Mouse (Mus musculus) splenic B cell, adult 2 months (primary cell): Measurements from ENCODE around the gene Atf6.

Source experiments
- DNase-seq: peaks from one replicate; pipeline ENCODE4 v3.0.0-alpha.2; 2011; ENCODE audit warnings: low read depth, low spot score
- H3K27me3 ChIP-seq: 2 replicates; pipeline ENCODE4 v1.6.1; 2012; ENCODE audit warnings: mild to moderate bottlenecking, low read length, moderate library complexity, mixed read lengths; ENCODE audit not compliant: control insufficient read depth, poor library complexity, insufficient read depth, severe bottlenecking
- H3K36me3 ChIP-seq: 2 replicates; pipeline ENCODE4 v1.6.1; 2012; ENCODE audit warnings: mild to moderate bottlenecking, low read length, moderate library complexity, mixed read lengths; ENCODE audit not compliant: control insufficient read depth, poor library complexity, insufficient read depth, severe bottlenecking

The Atf6 gene

DNA sequence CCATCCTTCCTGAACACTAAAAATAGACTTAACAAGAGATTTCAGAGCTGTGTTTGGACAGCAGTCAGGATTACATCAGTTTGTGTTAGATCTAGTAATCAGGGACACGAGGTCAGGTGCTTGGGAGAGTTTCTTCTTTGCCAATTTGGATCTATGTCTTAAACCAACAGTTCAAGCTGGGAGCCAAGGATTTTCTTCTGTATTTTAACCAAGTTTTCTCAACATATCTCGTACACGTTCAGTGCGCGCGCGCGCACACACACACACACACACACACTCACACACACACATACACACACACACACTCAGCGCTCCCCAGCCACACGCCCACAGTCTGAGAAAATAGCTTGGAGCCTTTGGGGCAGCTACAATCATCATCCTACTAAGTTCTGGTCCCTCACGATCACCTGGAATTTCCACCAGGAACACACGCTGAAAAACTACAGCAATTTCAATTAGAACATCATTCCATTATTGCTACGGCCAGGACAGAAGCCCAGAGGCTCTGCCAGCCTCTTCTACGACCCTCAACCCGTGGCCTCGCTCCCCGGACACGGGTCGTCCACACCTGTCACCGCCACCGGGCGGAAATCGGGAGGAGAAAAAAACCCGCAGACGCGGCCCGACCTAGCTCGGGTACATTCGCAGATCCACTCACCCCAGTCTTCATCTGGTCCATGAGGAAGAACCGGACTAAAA is 430 bp downstream of the Atf6 start:
- Histone ChIP-seq H3K27me3 (no peaks in the 10 kb centered on the region; the same call in 1 of the 2 replicates), H3K36me3 (no peaks in the 10 kb centered on the region)
- DNase-seq: peak; percentile 42

DNA sequence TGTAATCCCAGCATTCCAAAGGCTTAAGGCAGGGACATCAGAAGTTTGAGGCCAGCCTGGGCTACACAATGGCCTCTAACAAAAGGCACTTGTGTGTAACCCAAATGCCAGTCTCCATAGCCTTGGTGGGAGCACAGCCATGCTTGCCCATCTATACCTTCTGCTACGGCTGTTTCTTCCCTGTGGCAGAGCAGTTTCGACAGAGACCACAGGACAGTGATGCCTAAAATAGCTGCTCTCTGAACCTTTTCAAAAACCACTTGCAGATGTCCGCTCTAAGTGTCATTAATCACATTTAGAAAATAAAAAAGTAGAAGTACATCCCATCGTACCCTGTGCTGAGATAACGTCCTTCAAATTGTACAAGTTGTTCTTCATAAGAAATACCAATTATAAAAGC is 2.2 kb downstream of the Atf6 start:
- DNase-seq: peak; percentile 41
- Histone ChIP-seq H3K27me3 (no peaks in the 10 kb centered on the region; the same call in 1 of the 2 replicates), H3K36me3 (no peaks in the 10 kb centered on the region)

- no peaks in the 10 kb centered on the region; the same call in 1 of the 2 replicates for H3K27me3 ChIP-seq
- peak; percentile 67 for DNase-seq
- no peaks in the 10 kb centered on the region for H3K36me3 ChIP-seq
These were observed 2.8 kb downstream of the Atf6 start for GRCm38 (mm10) chr1:170864754-170865153.

GRCm38 (mm10) chr1:170864234-170864633 is 3.3 kb downstream of the Atf6 start:
- no peak for DNase-seq
- Histone ChIP-seq H3K36me3 (no peaks in the 10 kb centered on the region), H3K27me3 (no peaks in the 10 kb centered on the region; the same call in 1 of the 2 replicates)

GRCm38 (mm10) chr1:170863033-170863432 is 4.5 kb downstream of the Atf6 start:
- no peak for DNase-seq
- no peaks in the 10 kb centered on the region; the same call in 1 of the 2 replicates for H3K27me3 ChIP-seq
- no peaks in the 10 kb centered on the region for H3K36me3 ChIP-seq

DNA sequence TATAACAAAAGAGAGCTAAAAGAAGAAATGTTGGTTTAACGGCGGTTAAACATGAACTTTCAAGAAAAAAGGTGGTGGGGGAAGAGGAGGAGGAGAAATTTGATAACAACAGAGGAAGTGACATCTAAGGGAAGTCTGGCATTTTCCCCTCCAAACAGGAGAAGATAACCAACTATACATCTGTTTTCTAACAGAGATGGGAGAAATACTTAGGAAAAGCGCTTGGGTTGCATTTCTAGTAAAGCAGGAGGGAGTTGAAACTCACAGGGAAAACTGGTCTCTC is 5.2 kb downstream of the Atf6 start:
- no peaks in the 10 kb centered on the region for H3K36me3 ChIP-seq
- DNase-seq: no peak
- H3K27me3 ChIP-seq: no peaks in the 10 kb centered on the region; the same call in 1 of the 2 replicates

- H3K27me3 ChIP-seq: no peaks in the 10 kb centered on the region; the same call in 1 of the 2 replicates
- H3K36me3 ChIP-seq: no peaks in the 10 kb centered on the region
- DNase-seq: peak; percentile 39
These were observed 5.7 kb downstream of the Atf6 start for GRCm38 (mm10) chr1:170861671-170862434.

- no peaks in the 10 kb centered on the region for H3K36me3 ChIP-seq
- no peaks in the 10 kb centered on the region; the same call in 1 of the 2 replicates for H3K27me3 ChIP-seq
- DNase-seq: no peak
These were observed 8.7 kb downstream of the Atf6 start for GRCm38 (mm10) chr1:170858872-170859271.

GRCm38 (mm10) chr1:170857369-170857768 is 10.2 kb downstream of the Atf6 start:
- Histone ChIP-seq H3K27me3 (no peaks in the 10 kb centered on the region), H3K36me3 (0 out of 2 replicates have a peak, but pooled peaks cover under 1% of the 10 kb centered on the region)
- no peak for DNase-seq

DNA sequence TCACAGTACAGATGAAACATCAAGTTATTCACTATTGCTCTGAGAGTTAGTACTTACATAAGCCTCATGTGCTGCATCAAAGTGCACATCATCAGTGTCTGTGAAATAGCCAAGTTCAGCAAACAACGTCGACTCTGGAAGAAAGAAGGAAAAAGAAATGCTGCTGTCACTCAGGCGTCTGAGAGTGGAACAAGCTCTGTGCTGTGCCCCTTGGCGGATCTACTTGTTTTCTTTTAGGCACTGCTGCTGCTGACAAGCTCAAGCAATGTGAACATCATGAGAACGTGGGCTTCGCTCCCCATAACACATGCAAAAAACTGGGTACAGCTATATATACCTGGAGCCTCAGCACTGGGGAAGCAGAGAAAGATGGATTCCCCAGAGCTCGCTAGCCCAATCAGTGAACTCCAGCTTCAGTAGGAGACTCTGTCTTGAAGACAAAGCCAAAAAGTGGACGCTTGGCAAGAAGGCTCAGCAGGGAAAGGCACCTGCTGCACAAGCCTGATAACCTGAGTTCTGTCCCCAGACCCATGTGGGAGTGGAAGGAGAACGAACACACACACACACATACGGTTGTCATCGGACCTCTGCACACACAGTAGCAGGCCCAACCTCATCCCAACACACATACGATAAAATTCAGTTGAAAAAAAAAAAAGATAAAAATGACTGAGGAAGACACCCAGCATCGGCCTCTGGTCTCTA is 12.4 kb downstream of the Atf6 start:
- Histone ChIP-seq H3K27me3 (no peaks in the 10 kb centered on the region), H3K36me3 (peaks cover 5% of the 10 kb centered on the region)
- DNase-seq: no peak

DNA sequence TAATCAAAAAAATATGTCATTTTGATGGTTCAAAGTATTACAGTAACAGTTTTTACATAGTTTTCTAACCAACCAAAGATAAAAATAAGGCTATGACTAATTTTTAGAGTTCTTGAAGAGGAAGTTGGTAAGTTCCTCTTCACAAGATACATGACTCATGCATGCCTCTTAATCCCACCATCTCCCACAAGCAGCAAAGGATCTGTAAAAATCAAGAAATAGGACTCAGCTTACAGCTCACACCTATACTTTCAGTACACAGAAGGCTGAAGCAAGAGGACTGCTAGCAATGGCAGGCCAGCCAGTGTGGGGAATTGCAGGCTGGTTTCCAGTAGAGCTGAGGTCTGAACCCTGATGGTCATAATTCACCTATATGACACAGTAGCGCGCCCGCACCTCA is 14.0 kb downstream of the Atf6 start:
- peak; percentile 73 for DNase-seq
- no peaks in the 10 kb centered on the region for H3K27me3 ChIP-seq
- H3K36me3 ChIP-seq: peaks cover 5% of the 10 kb centered on the region

DNA sequence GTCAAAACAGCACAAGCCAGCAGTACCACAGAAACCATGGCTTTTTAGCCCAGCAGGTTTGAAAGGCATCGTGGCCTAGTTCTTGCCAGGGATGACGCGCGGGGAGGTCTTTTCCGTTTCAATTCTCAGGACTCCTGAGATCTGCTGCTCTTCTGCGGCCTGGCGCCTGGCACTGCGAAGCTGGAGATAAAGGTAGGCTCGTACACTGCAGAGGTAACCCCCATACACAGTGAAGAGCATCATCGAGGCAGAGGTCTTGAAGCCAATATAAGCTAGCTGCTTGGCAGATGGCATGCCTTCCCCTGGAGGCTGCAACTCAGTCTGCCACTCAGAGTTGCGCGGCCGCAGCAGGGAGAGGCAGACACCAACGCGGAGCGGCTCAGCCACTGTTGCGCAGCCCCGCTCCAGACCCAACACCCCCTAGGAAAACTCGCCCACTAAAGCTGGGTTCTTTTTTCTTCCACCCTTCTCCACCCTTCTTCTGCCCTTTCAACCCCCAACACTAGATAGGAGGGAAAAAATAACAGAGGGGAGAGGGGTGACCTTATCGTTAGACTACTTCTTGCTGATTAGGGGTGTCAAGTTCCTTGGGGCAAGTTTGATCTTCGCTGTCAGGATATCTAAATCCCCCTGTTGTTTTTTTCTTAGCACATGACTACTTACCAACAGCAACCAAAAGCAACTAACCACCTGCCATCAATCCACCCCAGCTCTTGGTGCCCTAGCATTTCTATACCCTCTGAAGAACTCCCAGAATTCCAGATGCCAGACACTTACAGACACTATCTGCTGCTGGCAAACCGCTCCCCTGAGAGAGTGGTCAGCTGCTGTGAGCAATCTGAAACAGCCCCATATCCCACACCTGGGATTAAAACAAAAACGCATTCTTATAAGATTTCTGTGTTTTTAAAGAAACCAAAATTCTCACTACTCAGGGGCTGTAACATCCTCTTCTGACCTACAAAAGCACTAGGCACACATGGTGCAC is 16.6 kb downstream of the Atf6 start:
- no peak for DNase-seq
- peaks cover 8% of the 10 kb centered on the region for H3K36me3 ChIP-seq
- H3K27me3 ChIP-seq: no peaks in the 10 kb centered on the region

- H3K27me3 ChIP-seq: no peaks in the 10 kb centered on the region
- DNase-seq: no peak
- H3K36me3 ChIP-seq: peaks cover 8% of the 10 kb centered on the region
These were observed 17.6 kb downstream of the Atf6 start for GRCm38 (mm10) chr1:170850007-170850406.
